Mouse (Mus musculus): ENCODE measurements around the gene Mprip. TPM values are rescaled to one million over a fixed set of nuclear protein-coding genes. Genes with fewer than 3 reads are reported as not detected.

Mprip gene
- total RNA-seq, 2 experiments from 2014 or later = 297 to 299 TPM

DNA sequence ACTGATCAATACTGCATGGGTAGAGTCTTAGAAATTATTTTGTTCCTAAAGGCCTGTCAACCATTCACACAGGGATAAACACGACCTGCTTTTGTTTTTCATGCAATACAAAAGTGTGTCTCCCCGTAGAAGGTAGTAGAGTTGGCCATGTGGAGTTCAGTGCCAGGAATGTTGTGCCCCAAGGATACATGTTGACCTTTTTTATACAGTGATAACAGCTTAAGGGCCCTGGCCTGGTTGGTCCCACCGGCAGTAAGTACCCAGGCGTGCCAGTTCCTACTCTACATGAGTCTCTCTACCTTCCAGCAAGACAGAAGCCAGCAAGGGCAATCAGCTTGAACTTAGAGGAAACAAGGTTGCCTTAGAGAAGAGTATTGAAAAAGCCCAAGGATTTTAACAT lies 111.8 kb downstream of the Mprip start:
- H3K27ac ChIP-seq = no peak overlapping the region
- no peak overlapping the region for H3K4me3 ChIP-seq
- TF ChIP-seq CTCF (IDR thresholded peaks at IDR 0.05) = no peak
- intact Hi-C loops (cut with DNase I) = no loop called here
- DNase-seq (ENCODE audit: extremely low spot score in 1 of 2, low spot score in 2 of 2) = no peak

DNA sequence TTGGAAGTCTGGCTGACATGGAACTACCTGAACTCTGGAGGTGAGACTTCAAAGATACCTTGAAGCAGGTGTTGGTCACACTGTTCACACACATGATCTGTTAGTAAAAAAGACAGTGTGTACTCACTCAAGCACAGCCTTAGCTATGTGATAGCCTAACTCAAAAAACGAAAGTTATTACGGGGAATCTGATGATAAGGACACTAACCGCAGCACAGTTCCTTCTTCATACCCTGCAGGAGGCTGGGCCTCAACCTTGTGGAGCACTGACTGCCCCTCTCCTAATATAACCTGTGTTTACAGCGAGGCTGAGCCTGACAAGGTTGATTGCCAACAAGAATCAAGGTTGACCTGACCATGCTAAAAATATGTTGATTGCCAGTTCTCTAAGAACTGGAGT lies 113.4 kb downstream of the Mprip start:
- no peak for DNase-seq (ENCODE audit: extremely low spot score in 1 of 2, low spot score in 2 of 2)
- no peak overlapping the region for H3K27ac ChIP-seq
- intact Hi-C loops (cut with DNase I) = no loop called here
- H3K4me3 ChIP-seq = no peak overlapping the region
- no peak for TF ChIP-seq CTCF (IDR thresholded peaks at IDR 0.05)

DNA sequence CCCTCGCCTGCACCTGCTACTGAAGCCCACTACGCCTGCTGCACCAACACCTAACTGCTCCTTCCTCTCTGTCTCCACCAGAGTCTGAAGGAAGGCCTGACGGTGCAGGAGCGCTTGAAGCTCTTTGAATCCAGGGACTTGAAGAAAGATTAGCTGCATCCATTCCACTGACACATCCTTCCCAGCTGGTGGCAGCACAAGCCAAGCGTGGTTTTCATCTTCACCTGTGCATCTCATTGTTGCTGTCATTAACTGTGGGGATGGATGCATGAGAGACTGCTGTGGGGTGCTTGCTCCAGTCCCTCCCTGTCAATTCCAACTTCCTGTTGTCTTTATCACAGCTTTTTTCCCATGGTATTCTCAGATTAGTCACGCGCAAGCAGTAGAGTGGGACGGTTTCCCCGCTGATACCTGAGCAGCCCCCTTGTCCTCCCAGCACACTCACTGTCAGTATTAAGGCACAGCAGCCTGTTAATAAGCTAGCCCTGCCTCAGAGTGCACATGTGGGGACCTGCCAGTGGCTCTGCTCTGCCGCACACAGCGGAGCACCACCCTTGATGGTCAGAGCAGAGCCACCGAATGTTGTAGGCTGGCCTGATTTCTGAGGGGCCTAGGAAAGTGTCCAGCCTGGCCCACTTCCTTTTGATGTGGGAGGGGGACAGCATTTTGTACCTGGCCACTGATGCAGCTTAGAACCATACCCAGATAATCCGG lies 114.5 kb downstream of the Mprip start:
- Histone ChIP-seq H3K27ac (0 out of 2 replicates have a peak overlapping the region, but pooled peaks have one; percentile 8), H3K4me3 (no peak overlapping the region)
- intact Hi-C loops (cut with DNase I) = no loop called here
- DNase-seq (ENCODE audit: extremely low spot score in 1 of 2, low spot score in 2 of 2) = no peak
- peak; percentile 31 for TF ChIP-seq CTCF (IDR thresholded peaks at IDR 0.05)

DNA sequence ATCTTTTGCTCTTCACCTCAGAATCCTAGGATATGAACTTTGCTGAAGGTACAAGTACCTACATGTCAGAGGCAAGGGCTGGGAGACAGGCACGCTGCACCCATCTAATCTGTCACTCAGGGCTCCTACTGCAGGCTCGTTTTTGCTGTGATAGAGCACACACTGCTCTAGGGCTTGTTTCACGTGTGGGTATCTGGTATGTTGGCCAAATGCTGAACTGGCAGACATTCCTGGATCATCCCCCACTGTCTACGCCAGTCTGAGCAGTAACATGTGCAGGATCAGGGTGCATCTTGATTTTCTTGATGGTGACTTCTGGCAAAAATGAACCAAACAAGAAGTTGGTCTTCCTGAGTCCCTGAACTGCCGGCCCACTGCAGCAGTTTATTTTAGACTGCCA lies 116.2 kb downstream of the Mprip start:
- DNase-seq (ENCODE audit: extremely low spot score in 1 of 2, low spot score in 2 of 2) = no peak
- Histone ChIP-seq H3K27ac (no peak overlapping the region), H3K4me3 (no peak overlapping the region)
- no peak for TF ChIP-seq CTCF (IDR thresholded peaks at IDR 0.05)
- intact Hi-C loops (cut with DNase I) = no loop called here

DNA sequence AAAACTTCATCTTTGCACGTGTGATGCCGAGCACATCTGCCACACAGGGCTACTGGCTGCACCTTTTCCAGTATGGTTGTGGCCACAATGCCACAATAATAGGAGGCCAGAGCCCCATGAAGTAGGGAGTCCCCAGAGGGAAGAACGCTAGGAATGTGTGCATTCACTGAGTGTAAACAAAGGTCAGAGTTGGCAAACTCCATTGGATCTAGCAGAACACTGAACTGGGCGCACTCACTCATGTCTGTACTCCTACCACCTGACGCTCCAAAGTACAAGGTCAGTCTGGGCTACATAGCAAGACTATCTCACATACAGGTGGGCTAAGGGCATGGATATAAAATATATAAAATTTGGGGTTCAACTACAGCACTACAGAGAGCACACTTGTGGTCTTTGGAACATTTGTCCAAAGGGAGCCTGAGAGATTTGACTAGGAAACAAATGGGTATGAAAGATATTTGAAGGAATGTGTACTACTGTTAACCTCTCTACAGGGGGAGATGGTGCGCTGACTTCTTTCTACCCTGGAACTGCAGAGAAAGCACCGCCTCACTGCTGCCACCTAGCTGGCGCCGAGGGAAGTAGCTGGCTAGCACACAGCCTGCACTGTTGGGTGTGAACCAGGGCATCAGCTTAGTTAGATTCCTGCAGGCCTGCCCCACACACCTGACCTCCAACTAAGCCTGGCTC lies 117.2 kb downstream of the Mprip start:
- peak; percentile 56 to 68 for DNase-seq (ENCODE audit: extremely low spot score in 1 of 2, low spot score in 2 of 2)
- Histone ChIP-seq H3K27ac (no peak overlapping the region), H3K4me3 (no peak overlapping the region)
- intact Hi-C loops (cut with DNase I) = no loop called here
- peak; percentile 93 for TF ChIP-seq CTCF (IDR thresholded peaks at IDR 0.05)

DNA sequence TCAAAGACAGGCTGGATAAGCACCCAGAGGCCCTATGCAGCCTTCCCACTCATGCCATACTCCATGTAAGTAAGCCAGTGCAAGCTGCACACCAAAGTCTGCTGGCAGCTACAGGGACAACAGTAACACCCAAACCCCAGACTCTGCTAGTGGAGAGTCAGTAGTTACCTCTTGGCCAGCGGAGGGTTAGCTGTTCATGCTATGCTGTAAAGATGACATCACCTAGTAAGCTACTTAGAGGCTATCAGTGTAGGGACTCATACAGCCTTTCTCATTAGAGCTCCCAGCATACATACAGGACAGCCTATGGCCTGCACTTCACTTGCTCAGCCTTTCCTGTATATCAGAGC lies 117.7 kb downstream of the Mprip start:
- Histone ChIP-seq H3K27ac (no peak overlapping the region), H3K4me3 (no peak overlapping the region)
- intact Hi-C loops (cut with DNase I) = no loop called here
- TF ChIP-seq CTCF (IDR thresholded peaks at IDR 0.05) = no peak
- DNase-seq (ENCODE audit: extremely low spot score in 1 of 2, low spot score in 2 of 2) = no peak

DNA sequence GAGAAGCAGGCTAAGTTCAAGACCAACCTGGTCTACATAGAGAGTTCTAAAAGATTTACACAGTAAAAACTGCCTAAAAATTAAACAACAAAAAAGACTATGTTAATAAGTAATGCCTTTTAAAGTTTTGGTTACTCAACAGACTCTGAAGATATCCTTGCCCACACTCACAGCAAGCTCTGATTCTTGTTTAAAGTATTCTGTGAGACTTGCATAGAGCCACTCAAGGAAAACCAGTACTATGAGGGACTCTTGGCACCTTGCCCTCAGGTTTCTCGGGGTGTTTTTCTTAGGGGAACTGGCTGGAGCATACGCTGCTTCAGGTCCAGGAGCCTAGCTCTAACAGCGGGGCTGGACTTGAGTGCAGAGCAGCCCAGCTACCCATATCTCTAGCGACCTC lies 118.3 kb downstream of the Mprip start:
- DNase-seq (ENCODE audit: extremely low spot score in 1 of 2, low spot score in 2 of 2) = no peak
- Histone ChIP-seq H3K27ac (no peak overlapping the region), H3K4me3 (no peak overlapping the region)
- intact Hi-C loops (cut with DNase I) = no loop called here
- no peak for TF ChIP-seq CTCF (IDR thresholded peaks at IDR 0.05)

DNA sequence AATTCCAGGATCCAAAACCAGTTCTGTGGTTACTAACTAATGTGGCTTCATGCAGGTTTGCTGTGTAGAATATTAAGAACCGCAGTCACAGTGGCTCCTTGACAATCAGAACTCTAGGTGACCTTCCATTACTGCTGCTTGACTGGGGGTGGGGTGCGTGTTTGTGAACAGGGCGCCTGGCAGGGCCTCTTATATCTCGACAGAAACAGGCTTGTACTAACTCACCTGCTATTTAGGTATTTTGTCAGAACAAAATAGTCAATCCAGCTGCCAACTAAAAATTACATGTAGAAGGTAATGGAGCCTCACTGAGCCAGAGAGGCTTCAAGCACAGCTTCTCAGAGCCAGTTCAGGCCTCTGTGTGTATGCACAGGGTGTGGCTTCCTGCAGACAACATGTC lies 119.1 kb downstream of the Mprip start:
- no peak overlapping the region for H3K4me3 ChIP-seq
- DNase-seq (ENCODE audit: extremely low spot score in 1 of 2, low spot score in 2 of 2) = no peak
- no peak overlapping the region for H3K27ac ChIP-seq
- TF ChIP-seq CTCF (IDR thresholded peaks at IDR 0.05) = no peak
- intact Hi-C loops (cut with DNase I) = no loop called here

DNA sequence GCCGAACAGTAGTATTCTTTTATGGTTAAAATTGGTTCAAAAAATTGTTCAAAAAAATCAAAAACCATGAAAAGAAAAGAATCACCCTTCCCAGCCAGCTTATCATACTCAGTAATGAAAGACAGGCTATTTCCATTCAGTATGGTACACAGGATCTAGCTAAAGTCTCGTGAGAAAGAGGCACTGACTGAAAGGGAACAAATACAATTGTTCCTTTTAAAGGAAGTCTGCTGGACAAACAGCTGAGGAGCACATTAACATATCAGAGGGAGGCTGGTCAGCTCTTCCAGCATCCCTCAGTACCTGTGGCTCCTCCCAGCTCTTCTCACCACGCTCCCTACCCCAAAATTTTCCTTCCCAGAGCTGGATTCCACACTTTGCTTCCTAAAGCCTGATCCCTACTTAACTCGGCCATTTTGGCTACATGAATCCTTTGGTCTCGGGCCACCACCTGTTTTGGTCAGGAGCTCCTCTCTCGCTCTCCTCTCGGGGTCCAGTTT lies 121.0 kb downstream of the Mprip start:
- intact Hi-C loops (cut with DNase I) = no loop called here
- DNase-seq (ENCODE audit: extremely low spot score in 1 of 2, low spot score in 2 of 2) = no peak
- TF ChIP-seq CTCF (IDR thresholded peaks at IDR 0.05) = no peak
- H3K4me3 ChIP-seq = no peak overlapping the region
- no peak overlapping the region for H3K27ac ChIP-seq

DNA sequence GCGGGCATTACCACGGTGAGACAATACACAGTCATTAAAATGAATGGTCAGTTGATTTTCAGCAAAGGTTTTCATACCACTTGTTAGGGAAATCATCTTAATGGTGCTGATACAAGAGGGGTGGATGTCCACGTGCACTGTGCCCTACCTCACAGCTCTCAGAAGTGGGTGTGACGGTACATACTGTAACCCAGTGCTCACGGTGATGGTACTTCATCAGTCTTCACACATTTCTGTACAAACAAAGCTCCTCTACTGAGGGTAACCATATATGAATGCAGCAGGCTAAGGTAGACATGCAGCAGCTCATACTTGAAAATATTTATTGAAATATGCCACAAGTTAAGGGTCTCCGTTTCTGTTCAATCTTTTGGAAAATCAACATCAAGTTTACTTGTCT lies 122.5 kb downstream of the Mprip start:
- intact Hi-C loops (cut with DNase I) = no loop called here
- no peak overlapping the region for H3K27ac ChIP-seq
- DNase-seq (ENCODE audit: extremely low spot score in 1 of 2, low spot score in 2 of 2) = no peak
- no peak for TF ChIP-seq CTCF (IDR thresholded peaks at IDR 0.05)
- H3K4me3 ChIP-seq = no peak overlapping the region

DNA sequence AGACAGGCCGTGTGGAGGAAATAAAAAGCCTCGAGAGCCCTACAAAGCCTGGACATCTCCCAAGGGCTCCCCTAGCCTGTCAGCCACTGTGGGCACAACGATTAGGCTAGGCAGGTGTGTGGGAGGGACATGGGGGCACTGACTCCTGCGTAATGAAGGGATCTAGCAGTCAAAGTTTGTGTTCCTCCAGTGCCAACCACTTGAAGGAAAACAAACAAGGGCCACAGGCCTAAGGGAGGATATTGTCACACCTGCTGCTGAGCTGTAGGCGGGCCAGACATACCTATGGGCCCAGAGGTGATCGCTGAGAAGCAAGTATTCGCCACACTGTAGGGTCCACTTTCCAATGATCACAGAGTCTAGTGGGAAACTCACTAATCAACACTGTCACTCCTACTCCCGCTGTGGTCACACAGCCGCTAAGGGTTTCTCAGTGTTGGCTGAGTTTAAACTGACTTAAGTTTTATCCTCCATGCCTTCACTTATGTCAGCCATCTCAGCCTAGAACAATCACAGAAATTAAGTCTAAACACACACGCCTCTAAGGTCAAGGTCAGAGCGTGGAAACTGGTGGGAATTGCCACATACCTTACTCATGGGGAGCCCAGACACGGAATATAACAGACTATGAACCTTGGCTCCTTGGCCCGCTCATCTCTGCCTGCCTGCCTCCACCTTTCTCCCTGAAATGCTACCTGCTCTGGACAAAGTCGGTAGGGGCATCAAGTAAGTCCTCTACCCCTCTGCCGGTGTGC lies 125.5 kb downstream of the Mprip start:
- Histone ChIP-seq H3K27ac (no peak overlapping the region), H3K4me3 (peak overlapping the region; percentile 45; the same call in 1 of the 2 replicates)
- no peak for TF ChIP-seq CTCF (IDR thresholded peaks at IDR 0.05)
- intact Hi-C loops (cut with DNase I) = no loop called here
- DNase-seq (ENCODE audit: extremely low spot score in 1 of 2, low spot score in 2 of 2) = no peak

DNA sequence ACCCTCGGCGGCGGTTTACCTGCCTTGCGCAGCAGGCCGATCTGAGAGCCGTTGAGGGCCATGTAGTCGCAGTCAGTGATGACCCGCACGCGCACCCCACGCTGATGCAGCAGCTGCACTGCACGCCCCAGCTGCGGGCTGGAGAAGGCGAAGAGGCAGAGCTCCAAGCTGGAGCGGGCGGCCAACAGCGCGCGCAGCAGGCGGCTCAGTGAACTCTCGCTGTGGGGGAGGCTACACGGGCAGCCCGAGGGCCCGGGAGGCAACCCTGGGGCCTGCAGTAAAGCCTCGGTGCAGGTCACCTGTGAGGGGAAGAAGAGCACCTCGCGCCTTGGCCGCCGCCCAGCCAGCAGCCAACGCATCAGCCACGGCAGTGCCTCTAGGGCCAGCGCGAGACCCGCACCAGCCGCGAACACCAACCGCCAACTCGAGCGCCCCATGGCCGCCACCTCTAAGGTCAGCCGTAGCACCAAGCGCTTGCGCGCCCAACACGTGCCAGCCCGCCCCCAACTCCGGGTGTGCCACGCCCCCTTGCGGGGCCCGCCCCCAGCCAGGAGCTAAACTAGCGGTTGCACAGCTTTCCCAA lies 126.2 kb downstream of the Mprip start, which contains the start of gene Pld6:
Gene Pld6, minus strand, starts transcription at position 447 of the 583 bp plus-strand sequence.
- TF ChIP-seq CTCF (IDR thresholded peaks at IDR 0.05) = no peak
- intact Hi-C loops (cut with DNase I) = no loop called here
- DNase-seq (ENCODE audit: extremely low spot score in 1 of 2, low spot score in 2 of 2) = peak; percentile 46 to 48
- peak within 1 kb of the TSS; percentile 45 for H3K4me3 ChIP-seq
- no peak within 1 kb of the TSS for H3K27ac ChIP-seq

All from left cerebral cortex, adult 2 months (tissue).